Mouse (Mus musculus) CH12.LX (cell line): Measurements from ENCODE around the gene Patj.

ENCODE experiments used
- CHD1 ChIP-seq: IDR thresholded peaks from 2 replicates; pipeline ENCODE4 v1.6.1; 2012; ENCODE audit warnings: low read depth, low read length, improper control_type of control experiment, inconsistent platforms
- CTCF ChIP-seq, 2 experiments: IDR thresholded peaks in 1 of 2; conservative IDR thresholded peaks in 1 of 2; 2 replicates each; pipeline ENCODE4 v1.5.1; 2011 to 2012; ENCODE audit warnings: low read depth in 2 of 2, low read length in 2 of 2, improper control_type of control experiment in 1 of 2, inconsistent platforms in 1 of 2, mild to moderate bottlenecking in 1 of 2, moderate library complexity in 1 of 2
- ELF1 ChIP-seq: IDR thresholded peaks from 2 replicates; pipeline ENCODE4 v1.6.1; 2014; ENCODE audit warnings: low read depth, mild to moderate bottlenecking, inconsistent platforms, low read length, improper control_type of control experiment
- EP300 ChIP-seq: IDR thresholded peaks from 2 replicates; pipeline ENCODE4 v1.6.1; 2011; ENCODE audit warnings: low read length, improper control_type of control experiment
- GABPA ChIP-seq: IDR thresholded peaks from 2 replicates; pipeline ENCODE4 v1.6.1; 2012; ENCODE audit warnings: low read depth, low read length, improper control_type of control experiment, inconsistent platforms; ENCODE audit not compliant: insufficient replicate concordance
- MAX ChIP-seq: IDR thresholded peaks from 2 replicates; pipeline ENCODE4 v1.6.1; 2011; ENCODE audit warnings: low read length, improper control_type of control experiment
- MXI1 ChIP-seq: IDR thresholded peaks from 2 replicates; pipeline ENCODE4 v1.6.1; 2011; ENCODE audit warnings: mild to moderate bottlenecking, low read depth, low read length, improper control_type of control experiment
- MYC ChIP-seq: IDR thresholded peaks from 2 replicates; pipeline ENCODE4 v1.6.1; 2011; ENCODE audit warnings: low read depth, mild to moderate bottlenecking, improper control_type of control experiment, low read length
- POLR2A ChIP-seq: IDR thresholded peaks from 2 replicates; pipeline ENCODE4 v1.6.1; 2011; ENCODE audit warnings: low read depth, mild to moderate bottlenecking, improper control_type of control experiment, low read length
- POLR2AphosphoS2 ChIP-seq: IDR thresholded peaks from 2 replicates; pipeline ENCODE4 v1.6.1; 2011; ENCODE audit warnings: low read depth, low read length, improper control_type of control experiment
- RCOR1 ChIP-seq: conservative IDR thresholded peaks from 2 replicates; pipeline ENCODE4 v1.6.1; 2012; ENCODE audit warnings: low read depth, mild to moderate bottlenecking, inconsistent platforms, low read length, improper control_type of control experiment
- USF2 ChIP-seq: conservative IDR thresholded peaks from 2 replicates; pipeline ENCODE4 v1.6.1; 2011; ENCODE audit warnings: low read depth, low read length, improper control_type of control experiment

DNA sequence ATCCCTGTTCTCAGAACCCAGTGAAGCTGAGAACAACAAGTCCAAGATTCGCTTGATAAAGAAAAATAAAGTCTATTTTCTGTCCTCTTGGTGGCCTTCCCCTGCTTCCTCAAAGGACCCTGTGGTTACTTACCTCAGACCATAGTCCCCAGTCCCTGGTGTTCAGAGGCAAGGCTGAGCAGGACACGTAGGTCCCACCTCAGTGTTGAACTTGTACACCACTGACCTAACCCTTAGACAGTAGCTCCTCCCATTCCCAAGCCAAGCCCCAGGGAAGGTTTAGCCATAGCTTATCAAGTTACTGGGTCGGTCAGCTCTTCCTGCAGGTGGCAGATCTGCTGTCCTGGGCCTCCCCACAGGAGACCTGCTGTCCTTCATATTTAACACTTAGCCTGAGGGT is 303.3 kb downstream of the Patj start:
- TF ChIP-seq CHD1 (no peak), POLR2AphosphoS2 (no peak), GABPA (no peak), MAX (no peak), ELF1 (no peak), CTCF (conservative IDR thresholded peaks at IDR 0.05 in 1 of 2, IDR thresholded peaks at IDR 0.05 in 1 of 2; ENCODE audit: low read depth in 2 of 2, low read length in 2 of 2) (no peak), EP300 (no peak), MYC (no peak), MXI1 (no peak), RCOR1 (no peak), POLR2A (no peak), USF2 (no peak)
